Mouse (Mus musculus): ENCODE data around the gene Flt3. TPM values are rescaled to one million over a fixed set of nuclear protein-coding genes. Genes with fewer than 3 reads are reported as not detected.
A peak's percentile ranks its signal among the peaks of the same experiment; 100 is the strongest.

Gene Flt3
- polyA plus RNA-seq, 1 experiment, result 6.9 TPM

GRCm38 (mm10) chr5:147435751-147436150, 35.5 kb upstream of the Flt3 start:
- peaks cover 20% of the 10 kb centered on the region for H3K4me1 ChIP-seq (ENCODE audit: control insufficient read depth, insufficient read depth, low read length)
- H3K4me3 ChIP-seq (ENCODE audit: insufficient read depth, low read length), result no peak overlapping the region
- TF ChIP-seq POLR2A (IDR thresholded peaks at IDR 0.05; ENCODE audit: extremely low read depth, insufficient read depth, low read length), result no peak
- no peak for TF ChIP-seq CTCF (IDR thresholded peaks at IDR 0.05; ENCODE audit: extremely low read depth, insufficient read depth, low read length)
- no peak overlapping the region for H3K27ac ChIP-seq (ENCODE audit: insufficient read depth, low read length)

- peaks cover 20% of the 10 kb centered on the region for H3K4me1 ChIP-seq (ENCODE audit: control insufficient read depth, insufficient read depth, low read length)
- TF ChIP-seq POLR2A (IDR thresholded peaks at IDR 0.05; ENCODE audit: extremely low read depth, insufficient read depth, low read length) (no peak), CTCF (IDR thresholded peaks at IDR 0.05; ENCODE audit: extremely low read depth, insufficient read depth, low read length) (no peak)
- no peak overlapping the region for H3K27ac ChIP-seq (ENCODE audit: insufficient read depth, low read length)
- no peak overlapping the region for H3K4me3 ChIP-seq (ENCODE audit: insufficient read depth, low read length)
Observed at GRCm38 (mm10) chr5:147435224-147435623, 34.9 kb upstream of the Flt3 start.

DNA sequence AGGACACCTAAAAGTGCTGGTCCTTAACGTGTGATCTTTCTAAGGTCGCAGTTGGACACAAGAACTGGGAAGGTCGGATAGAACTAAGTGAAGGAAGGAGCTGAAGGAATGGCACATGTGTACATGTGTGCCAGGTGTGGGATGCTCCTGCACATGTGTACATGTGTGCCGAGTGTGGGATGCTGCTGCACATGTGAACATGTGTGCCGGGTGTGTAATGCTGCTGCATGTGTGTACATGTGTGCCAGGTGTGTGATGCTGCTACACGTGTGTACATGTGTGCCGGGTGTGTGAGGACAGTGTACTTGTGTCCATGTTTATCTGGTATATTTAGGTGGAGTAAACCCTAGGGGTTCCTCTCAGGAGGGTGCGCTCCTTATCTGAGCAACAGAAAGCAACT, 32.6 kb upstream of the Flt3 start:
- Histone ChIP-seq H3K27ac (ENCODE audit: insufficient read depth, low read length) (no peak overlapping the region), H3K4me1 (ENCODE audit: control insufficient read depth, insufficient read depth, low read length) (peaks cover 19% of the 10 kb centered on the region), H3K4me3 (ENCODE audit: insufficient read depth, low read length) (no peak overlapping the region)
- TF ChIP-seq POLR2A (IDR thresholded peaks at IDR 0.05; ENCODE audit: extremely low read depth, insufficient read depth, low read length), result no peak
- TF ChIP-seq CTCF (IDR thresholded peaks at IDR 0.05; ENCODE audit: extremely low read depth, insufficient read depth, low read length), result no peak

- H3K27ac ChIP-seq (ENCODE audit: insufficient read depth, low read length), result peak overlapping the region; percentile 80
- TF ChIP-seq POLR2A (IDR thresholded peaks at IDR 0.05; ENCODE audit: extremely low read depth, insufficient read depth, low read length) (0 out of 2 replicates have a peak, but pooled peaks have one; percentile 10), CTCF (IDR thresholded peaks at IDR 0.05; ENCODE audit: extremely low read depth, insufficient read depth, low read length) (no peak)
- H3K4me3 ChIP-seq (ENCODE audit: insufficient read depth, low read length), result peak overlapping the region; percentile 51
- H3K4me1 ChIP-seq (ENCODE audit: control insufficient read depth, insufficient read depth, low read length), result peaks cover 16% of the 10 kb centered on the region
Observed at GRCm38 (mm10) chr5:147430936-147431839, 30.9 kb upstream of the Flt3 start.

DNA sequence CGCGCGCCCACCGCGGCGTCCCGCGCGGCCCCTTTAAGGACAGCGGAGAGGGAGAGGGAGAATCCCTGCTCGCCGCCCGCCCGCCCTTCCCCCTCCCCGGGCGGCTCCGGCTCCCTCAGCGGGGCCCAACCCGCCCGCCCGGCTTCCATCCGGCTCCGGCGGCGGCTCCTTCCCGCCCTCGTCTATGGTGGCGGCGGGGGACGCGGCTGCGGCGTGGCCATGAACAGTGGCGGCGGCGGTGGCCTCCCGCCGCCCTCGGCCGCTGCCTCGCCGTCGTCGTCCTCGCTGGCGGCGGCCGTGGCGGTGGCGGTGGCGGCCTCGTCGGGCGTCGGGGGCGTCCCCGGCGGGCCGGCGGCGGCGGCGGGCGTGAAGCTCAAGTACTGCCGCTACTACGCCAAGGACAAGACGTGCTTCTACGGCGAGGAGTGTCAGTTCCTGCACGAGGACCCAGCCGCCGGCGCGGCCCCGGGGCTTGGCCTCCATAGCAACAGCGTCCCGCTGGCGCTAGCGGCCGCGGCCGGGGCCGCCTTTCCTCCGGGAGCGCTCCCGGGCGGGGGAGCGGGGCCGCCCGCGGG, 30.2 kb upstream of the Flt3 start:
- Histone ChIP-seq H3K27ac (ENCODE audit: insufficient read depth, low read length) (peak overlapping the region; percentile 97), H3K4me3 (ENCODE audit: insufficient read depth, low read length) (peak overlapping the region; percentile 51), H3K4me1 (ENCODE audit: control insufficient read depth, insufficient read depth, low read length) (peaks cover 13% of the 10 kb centered on the region)
- TF ChIP-seq CTCF (IDR thresholded peaks at IDR 0.05; ENCODE audit: extremely low read depth, insufficient read depth, low read length) (no peak), POLR2A (IDR thresholded peaks at IDR 0.05; ENCODE audit: extremely low read depth, insufficient read depth, low read length) (no peak)

- Histone ChIP-seq H3K4me3 (ENCODE audit: insufficient read depth, low read length) (peak within 1 kb of the TSS; percentile 51), H3K4me1 (ENCODE audit: control insufficient read depth, insufficient read depth, low read length) (peaks cover 10% of the 10 kb centered on the region), H3K27ac (ENCODE audit: insufficient read depth, low read length) (peak within 1 kb of the TSS; percentile 97)
- TF ChIP-seq POLR2A (IDR thresholded peaks at IDR 0.05; ENCODE audit: extremely low read depth, insufficient read depth, low read length) (peak; percentile 83), CTCF (IDR thresholded peaks at IDR 0.05; ENCODE audit: extremely low read depth, insufficient read depth, low read length) (no peak)
Observed at GRCm38 (mm10) chr5:147429535-147430305, 29.4 kb upstream of the Flt3 start, which contains the start of gene Pan3. Gene Pan3 (plus strand): TSS chr5:147430161.

- TF ChIP-seq POLR2A (IDR thresholded peaks at IDR 0.05; ENCODE audit: extremely low read depth, insufficient read depth, low read length) (no peak), CTCF (IDR thresholded peaks at IDR 0.05; ENCODE audit: extremely low read depth, insufficient read depth, low read length) (no peak)
- peaks cover 1% of the 10 kb centered on the region; the same call in 1 of the 2 replicates for H3K4me1 ChIP-seq (ENCODE audit: control insufficient read depth, insufficient read depth, low read length)
- H3K4me3 ChIP-seq (ENCODE audit: insufficient read depth, low read length), result no peak overlapping the region
- H3K27ac ChIP-seq (ENCODE audit: insufficient read depth, low read length), result no peak overlapping the region
Observed at GRCm38 (mm10) chr5:147426048-147426805, 25.9 kb upstream of the Flt3 start.

- TF ChIP-seq POLR2A (IDR thresholded peaks at IDR 0.05; ENCODE audit: extremely low read depth, insufficient read depth, low read length) (no peak), CTCF (IDR thresholded peaks at IDR 0.05; ENCODE audit: extremely low read depth, insufficient read depth, low read length) (no peak)
- Histone ChIP-seq H3K4me1 (ENCODE audit: control insufficient read depth, insufficient read depth, low read length) (no peaks in the 10 kb centered on the region), H3K27ac (ENCODE audit: insufficient read depth, low read length) (no peak overlapping the region), H3K4me3 (ENCODE audit: insufficient read depth, low read length) (no peak overlapping the region)
Observed at GRCm38 (mm10) chr5:147423612-147424011, 23.3 kb upstream of the Flt3 start.

Data from cortical plate, adult 2 months (tissue).